Mouse (Mus musculus): ENCODE results near the gene Golm1. TPM values are rescaled to one million over a fixed set of nuclear protein-coding genes. Genes with fewer than 3 reads are reported as not detected.

Gene Golm1
- polyA plus RNA-seq, 1 experiment from 2014 or later = 40.9 TPM

GRCm38 (mm10) chr13:59682629-59683028 lies 7.0 kb upstream of the Golm1 start:
- WGBS = 42% methylated on average over 7 of the region's 7 CpGs
- no peak for ATAC-seq
- Histone ChIP-seq H3K9me3 (ENCODE audit: control insufficient read depth, low read length) (no peaks in the 10 kb centered on the region), H3K4me2 (ENCODE audit: low read length) (no peak overlapping the region), H3K36me3 (ENCODE audit: control insufficient read depth, insufficient read depth) (no peaks in the 10 kb centered on the region), H3K9ac (replicated peaks; ENCODE audit: low read depth, low read length) (no peak overlapping the region), H3K4me3 (replicated peaks; ENCODE audit: low read length) (no peak overlapping the region), H3K27ac (ENCODE audit: low read length) (no peak overlapping the region), H3K4me1 (replicated peaks; ENCODE audit: control insufficient read depth, insufficient read depth, low read length) (no peaks in the 10 kb centered on the region), H3K27me3 (replicated peaks; ENCODE audit: control insufficient read depth, insufficient read depth, low read length) (no peaks in the 10 kb centered on the region)

GRCm38 (mm10) chr13:59679908-59680307 lies 4.3 kb upstream of the Golm1 start:
- no peaks in the 10 kb centered on the region for H3K4me1 ChIP-seq (replicated peaks; ENCODE audit: control insufficient read depth, insufficient read depth, low read length)
- 77% methylated on average over 4 of the region's 4 CpGs for WGBS

GRCm38 (mm10) chr13:59679306-59679705 lies 3.7 kb upstream of the Golm1 start:
- Histone ChIP-seq H3K4me2 (ENCODE audit: low read length) (no peak overlapping the region), H3K27me3 (replicated peaks; ENCODE audit: control insufficient read depth, insufficient read depth, low read length) (no peaks in the 10 kb centered on the region), H3K9ac (replicated peaks; ENCODE audit: low read depth, low read length) (no peak overlapping the region), H3K27ac (ENCODE audit: low read length) (no peak overlapping the region), H3K36me3 (ENCODE audit: control insufficient read depth, insufficient read depth) (no peaks in the 10 kb centered on the region), H3K4me1 (replicated peaks; ENCODE audit: control insufficient read depth, insufficient read depth, low read length) (no peaks in the 10 kb centered on the region; the same call in 1 of the 2 replicates), H3K9me3 (ENCODE audit: control insufficient read depth, low read length) (no peaks in the 10 kb centered on the region), H3K4me3 (replicated peaks; ENCODE audit: low read length) (no peak overlapping the region)
- no peak for ATAC-seq
- WGBS = 64% methylated on average over 4 of the region's 4 CpGs

More at GRCm38 (mm10) chr13:59679908-59680307, 4.3 kb upstream of the Golm1 start:
- Histone ChIP-seq H3K9me3 (ENCODE audit: control insufficient read depth, low read length) (no peaks in the 10 kb centered on the region), H3K4me3 (replicated peaks; ENCODE audit: low read length) (no peak overlapping the region), H3K27ac (ENCODE audit: low read length) (no peak overlapping the region), H3K36me3 (ENCODE audit: control insufficient read depth, insufficient read depth) (no peaks in the 10 kb centered on the region), H3K27me3 (replicated peaks; ENCODE audit: control insufficient read depth, insufficient read depth, low read length) (no peaks in the 10 kb centered on the region), H3K9ac (replicated peaks; ENCODE audit: low read depth, low read length) (no peak overlapping the region), H3K4me2 (ENCODE audit: low read length) (no peak overlapping the region)
- ATAC-seq = no peak

GRCm38 (mm10) chr13:59676316-59677229 lies 962 bp upstream of the Golm1 start:
- no peak for ATAC-seq
- 85% methylated on average over 12 of the region's 12 CpGs for WGBS
- H3K9ac ChIP-seq (replicated peaks; ENCODE audit: low read depth, low read length) = no peak overlapping the region
- H3K27ac ChIP-seq (ENCODE audit: low read length) = no peak overlapping the region
- no peak overlapping the region for H3K4me3 ChIP-seq (replicated peaks; ENCODE audit: low read length)
- no peaks in the 10 kb centered on the region for H3K36me3 ChIP-seq (ENCODE audit: control insufficient read depth, insufficient read depth)
- H3K9me3 ChIP-seq (ENCODE audit: control insufficient read depth, low read length) = no peaks in the 10 kb centered on the region
- peaks cover 20% of the 10 kb centered on the region for H3K4me1 ChIP-seq (replicated peaks; ENCODE audit: control insufficient read depth, insufficient read depth, low read length)
- no peaks in the 10 kb centered on the region for H3K27me3 ChIP-seq (replicated peaks; ENCODE audit: control insufficient read depth, insufficient read depth, low read length)
- H3K4me2 ChIP-seq (ENCODE audit: low read length) = no peak overlapping the region

- H3K4me3 ChIP-seq (replicated peaks; ENCODE audit: low read length) = peak overlapping the region; percentile 74
- H3K4me2 ChIP-seq (ENCODE audit: low read length) = peak overlapping the region; percentile 59
- H3K36me3 ChIP-seq (ENCODE audit: control insufficient read depth, insufficient read depth) = no peaks in the 10 kb centered on the region
- H3K27me3 ChIP-seq (replicated peaks; ENCODE audit: control insufficient read depth, insufficient read depth, low read length) = no peaks in the 10 kb centered on the region
- no peaks in the 10 kb centered on the region for H3K9me3 ChIP-seq (ENCODE audit: control insufficient read depth, low read length)
- peak overlapping the region; percentile 85 for H3K9ac ChIP-seq (replicated peaks; ENCODE audit: low read depth, low read length)
- peaks cover 22% of the 10 kb centered on the region for H3K4me1 ChIP-seq (replicated peaks; ENCODE audit: control insufficient read depth, insufficient read depth, low read length)
- under 1% methylated on average over 13 of the region's 13 CpGs for WGBS
- 0 out of 2 replicates have a peak, but pooled peaks have one; percentile 24 for ATAC-seq
- H3K27ac ChIP-seq (ENCODE audit: low read length) = peak overlapping the region; percentile 85
Measured at GRCm38 (mm10) chr13:59674761-59675150, 855 bp downstream of the Golm1 start.

- H3K27ac ChIP-seq (ENCODE audit: low read length) = peak overlapping the region; percentile 85
Measured at GRCm38 (mm10) chr13:59674215-59674614, 1.4 kb downstream of the Golm1 start.

GRCm38 (mm10) chr13:59673597-59673996 lies 2.0 kb downstream of the Golm1 start:
- Histone ChIP-seq H3K4me3 (replicated peaks; ENCODE audit: low read length) (peak overlapping the region; percentile 35), H3K4me2 (ENCODE audit: low read length) (peak overlapping the region; percentile 59), H3K27me3 (replicated peaks; ENCODE audit: control insufficient read depth, insufficient read depth, low read length) (no peaks in the 10 kb centered on the region), H3K9me3 (ENCODE audit: control insufficient read depth, low read length) (no peaks in the 10 kb centered on the region), H3K27ac (ENCODE audit: low read length) (peak overlapping the region; percentile 62), H3K9ac (replicated peaks; ENCODE audit: low read depth, low read length) (peak overlapping the region; percentile 58), H3K4me1 (replicated peaks; ENCODE audit: control insufficient read depth, insufficient read depth, low read length) (peaks cover 22% of the 10 kb centered on the region), H3K36me3 (ENCODE audit: control insufficient read depth, insufficient read depth) (no peaks in the 10 kb centered on the region)
- ATAC-seq = no peak
- 13% methylated on average over 7 of the region's 7 CpGs for WGBS

More at GRCm38 (mm10) chr13:59674215-59674614, 1.4 kb downstream of the Golm1 start:
- H3K4me1 ChIP-seq (replicated peaks; ENCODE audit: control insufficient read depth, insufficient read depth, low read length) = peaks cover 22% of the 10 kb centered on the region
- H3K9me3 ChIP-seq (ENCODE audit: control insufficient read depth, low read length) = no peaks in the 10 kb centered on the region
- H3K36me3 ChIP-seq (ENCODE audit: control insufficient read depth, insufficient read depth) = no peaks in the 10 kb centered on the region
- no peaks in the 10 kb centered on the region for H3K27me3 ChIP-seq (replicated peaks; ENCODE audit: control insufficient read depth, insufficient read depth, low read length)
- 1% methylated on average over 3 of the region's 3 CpGs for WGBS
- H3K9ac ChIP-seq (replicated peaks; ENCODE audit: low read depth, low read length) = peak overlapping the region; percentile 85
- ATAC-seq = peak; percentile 13; the same call in 1 of the 2 replicates
- H3K4me2 ChIP-seq (ENCODE audit: low read length) = peak overlapping the region; percentile 59
- peak overlapping the region; percentile 74 for H3K4me3 ChIP-seq (replicated peaks; ENCODE audit: low read length)

- ATAC-seq = no peak
Measured at GRCm38 (mm10) chr13:59672248-59672647, 3.4 kb downstream of the Golm1 start.

GRCm38 (mm10) chr13:59671521-59671920 lies 4.1 kb downstream of the Golm1 start:
- Histone ChIP-seq H3K36me3 (ENCODE audit: control insufficient read depth, insufficient read depth) (no peaks in the 10 kb centered on the region), H3K4me2 (ENCODE audit: low read length) (no peak overlapping the region), H3K9ac (replicated peaks; ENCODE audit: low read depth, low read length) (no peak overlapping the region), H3K4me1 (replicated peaks; ENCODE audit: control insufficient read depth, insufficient read depth, low read length) (peaks cover 25% of the 10 kb centered on the region), H3K4me3 (replicated peaks; ENCODE audit: low read length) (no peak overlapping the region), H3K27me3 (replicated peaks; ENCODE audit: control insufficient read depth, insufficient read depth, low read length) (no peaks in the 10 kb centered on the region), H3K27ac (ENCODE audit: low read length) (0 out of 2 replicates have a peak overlapping the region, but pooled peaks have one; percentile 5), H3K9me3 (ENCODE audit: control insufficient read depth, low read length) (no peaks in the 10 kb centered on the region)
- no peak for ATAC-seq
- 72% methylated on average over 2 of the region's 2 CpGs for WGBS

More at GRCm38 (mm10) chr13:59672248-59672647, 3.4 kb downstream of the Golm1 start:
- Histone ChIP-seq H3K9ac (replicated peaks; ENCODE audit: low read depth, low read length) (no peak overlapping the region), H3K36me3 (ENCODE audit: control insufficient read depth, insufficient read depth) (no peaks in the 10 kb centered on the region), H3K9me3 (ENCODE audit: control insufficient read depth, low read length) (no peaks in the 10 kb centered on the region), H3K27me3 (replicated peaks; ENCODE audit: control insufficient read depth, insufficient read depth, low read length) (no peaks in the 10 kb centered on the region), H3K27ac (ENCODE audit: low read length) (peak overlapping the region; percentile 16; the same call in 1 of the 2 replicates), H3K4me3 (replicated peaks; ENCODE audit: low read length) (no peak overlapping the region), H3K4me2 (ENCODE audit: low read length) (0 out of 2 replicates have a peak overlapping the region, but pooled peaks have one; percentile 1), H3K4me1 (replicated peaks; ENCODE audit: control insufficient read depth, insufficient read depth, low read length) (peaks cover 25% of the 10 kb centered on the region)
- 76% methylated on average over 6 of the region's 6 CpGs for WGBS
